Mouse (Mus musculus) Muller cell, postnatal 12 days (primary cell): ENCODE results near the gene Cask.

Source experiments
- DNase-seq: peaks from one replicate; pipeline ENCODE4 v3.0.0-alpha.2; 2015; ENCODE audit errors: inconsistent ontology term

The Cask gene

GRCm38 (mm10) chrX:13518019-13518418 is 333.1 kb downstream of the Cask start:
- no peak for DNase-seq

GRCm38 (mm10) chrX:13516451-13516850 is 334.7 kb downstream of the Cask start:
- no peak for DNase-seq

- DNase-seq = no peak
These were observed 337.3 kb downstream of the Cask start for GRCm38 (mm10) chrX:13513864-13514263.

GRCm38 (mm10) chrX:13513127-13513526 is 338.0 kb downstream of the Cask start:
- DNase-seq = no peak

- no peak for DNase-seq
These were observed 344.8 kb downstream of the Cask start for GRCm38 (mm10) chrX:13506376-13506775.

- no peak for DNase-seq
These were observed 346.8 kb downstream of the Cask start for GRCm38 (mm10) chrX:13504389-13504788.

- DNase-seq = peak; percentile 87
These were observed 348.2 kb downstream of the Cask start for GRCm38 (mm10) chrX:13502862-13503375.

GRCm38 (mm10) chrX:13500284-13500683 is 350.9 kb downstream of the Cask start:
- DNase-seq = no peak

- no peak for DNase-seq
These were observed 356.1 kb downstream of the Cask start for GRCm38 (mm10) chrX:13494892-13495703.

GRCm38 (mm10) chrX:13492922-13493321 is 358.2 kb downstream of the Cask start:
- no peak for DNase-seq

GRCm38 (mm10) chrX:13490941-13491340 is 360.2 kb downstream of the Cask start:
- DNase-seq = no peak

- DNase-seq = no peak
These were observed 361.4 kb downstream of the Cask start for GRCm38 (mm10) chrX:13489761-13490160.

GRCm38 (mm10) chrX:13489001-13489400 is 362.2 kb downstream of the Cask start:
- no peak for DNase-seq

- no peak for DNase-seq
These were observed 366.7 kb downstream of the Cask start for GRCm38 (mm10) chrX:13484447-13484846.

- DNase-seq = peak; percentile 38
These were observed 368.6 kb downstream of the Cask start for GRCm38 (mm10) chrX:13482576-13482975.

GRCm38 (mm10) chrX:13479570-13479969 is 371.6 kb downstream of the Cask start:
- no peak for DNase-seq

- no peak for DNase-seq
These were observed 372.9 kb downstream of the Cask start for GRCm38 (mm10) chrX:13478298-13478697.

GRCm38 (mm10) chrX:13477596-13477995 is 373.6 kb downstream of the Cask start:
- DNase-seq = no peak

GRCm38 (mm10) chrX:13475382-13475781 is 375.8 kb downstream of the Cask start:
- no peak for DNase-seq

- peak; percentile 39 for DNase-seq
These were observed 378.4 kb downstream of the Cask start for GRCm38 (mm10) chrX:13472751-13473225.

GRCm38 (mm10) chrX:13471925-13472324 is 379.2 kb downstream of the Cask start:
- DNase-seq = no peak

- DNase-seq = peak; percentile 52
These were observed 381.7 kb downstream of the Cask start for GRCm38 (mm10) chrX:13469160-13470116.
